Mouse (Mus musculus) liver, embryonic 14.5 days (tissue): ENCODE results near the gene Pcgf6.

Experiments used
- CTCF ChIP-seq: IDR thresholded peaks from 2 replicates; pipeline ENCODE4 v1.5.1; 2016; ENCODE audit warnings: antibody characterized with exemption, low read depth, control low read depth
- EP300 ChIP-seq: IDR thresholded peaks from 2 replicates; pipeline ENCODE4 v1.6.1; 2016; ENCODE audit warnings: antibody characterized with exemption, low read depth

DNA sequence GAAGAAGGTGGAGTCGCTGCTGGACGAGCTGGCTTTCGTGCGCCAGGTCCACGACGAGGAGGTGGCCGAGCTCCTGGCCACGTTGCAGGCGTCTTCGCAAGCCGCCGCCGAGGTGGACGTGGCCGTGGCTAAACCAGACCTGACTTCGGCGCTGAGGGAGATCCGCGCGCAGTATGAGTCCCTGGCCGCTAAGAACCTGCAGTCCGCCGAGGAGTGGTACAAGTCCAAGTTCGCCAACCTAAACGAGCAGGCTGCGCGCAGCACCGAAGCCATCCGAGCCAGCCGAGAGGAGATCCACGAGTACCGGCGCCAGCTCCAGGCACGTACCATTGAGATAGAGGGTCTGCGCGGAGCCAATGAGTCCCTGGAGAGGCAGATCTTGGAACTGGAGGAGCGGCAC, 35.3 kb downstream of the Pcgf6 start:
- TF ChIP-seq CTCF (no peak), EP300 (no peak)
